Mouse (Mus musculus) brain, embryonic 14.5 days (tissue): ENCODE results near the gene Mpz.

ENCODE experiments used
- CTCF ChIP-seq: fragments of 200-500 bp; IDR thresholded peaks from 2 replicates; pipeline ENCODE4 v1.5.1; 2012; ENCODE audit warnings: inconsistent platforms, mild to moderate bottlenecking, moderate library complexity, borderline replicate concordance; ENCODE audit not compliant: insufficient read depth, insufficient read length; ENCODE audit errors: extremely low read depth
- POLR2A ChIP-seq: fragments of 200-500 bp; IDR thresholded peaks from 2 replicates; pipeline ENCODE4 v1.6.1; 2012; ENCODE audit warnings: mild to moderate bottlenecking, inconsistent platforms, borderline replicate concordance; ENCODE audit not compliant: poor library complexity, insufficient read depth, insufficient read length, severe bottlenecking; ENCODE audit errors: extremely low read depth

GRCm38 (mm10) chr1:171124398-171124797 lies 26.1 kb upstream of the Mpz start:
- TF ChIP-seq CTCF (no peak), POLR2A (no peak)
